Mouse (Mus musculus) urinary bladder, adult 2 months (tissue): ENCODE results near the gene Pdf. TPM values are rescaled to one million over a fixed set of nuclear protein-coding genes. Genes with fewer than 3 reads are reported as not detected.

Experiments
- DNase-seq: peaks from one replicate; pipeline ENCODE4 v3.0.0; 2022; ENCODE audit warnings: low spot score
- polyA plus RNA-seq: library from polyadenylated mRNA; depleted of rRNA; stranded (reverse); fragments of >200 nt; gene quantifications from 2 replicates; pipeline ENCODE4 v1.2.3, GENCODE M21; 2012; rRNA removed

The Pdf gene
- 28.6 and 29.1 TPM in 2 replicates for polyA plus RNA-seq

DNA sequence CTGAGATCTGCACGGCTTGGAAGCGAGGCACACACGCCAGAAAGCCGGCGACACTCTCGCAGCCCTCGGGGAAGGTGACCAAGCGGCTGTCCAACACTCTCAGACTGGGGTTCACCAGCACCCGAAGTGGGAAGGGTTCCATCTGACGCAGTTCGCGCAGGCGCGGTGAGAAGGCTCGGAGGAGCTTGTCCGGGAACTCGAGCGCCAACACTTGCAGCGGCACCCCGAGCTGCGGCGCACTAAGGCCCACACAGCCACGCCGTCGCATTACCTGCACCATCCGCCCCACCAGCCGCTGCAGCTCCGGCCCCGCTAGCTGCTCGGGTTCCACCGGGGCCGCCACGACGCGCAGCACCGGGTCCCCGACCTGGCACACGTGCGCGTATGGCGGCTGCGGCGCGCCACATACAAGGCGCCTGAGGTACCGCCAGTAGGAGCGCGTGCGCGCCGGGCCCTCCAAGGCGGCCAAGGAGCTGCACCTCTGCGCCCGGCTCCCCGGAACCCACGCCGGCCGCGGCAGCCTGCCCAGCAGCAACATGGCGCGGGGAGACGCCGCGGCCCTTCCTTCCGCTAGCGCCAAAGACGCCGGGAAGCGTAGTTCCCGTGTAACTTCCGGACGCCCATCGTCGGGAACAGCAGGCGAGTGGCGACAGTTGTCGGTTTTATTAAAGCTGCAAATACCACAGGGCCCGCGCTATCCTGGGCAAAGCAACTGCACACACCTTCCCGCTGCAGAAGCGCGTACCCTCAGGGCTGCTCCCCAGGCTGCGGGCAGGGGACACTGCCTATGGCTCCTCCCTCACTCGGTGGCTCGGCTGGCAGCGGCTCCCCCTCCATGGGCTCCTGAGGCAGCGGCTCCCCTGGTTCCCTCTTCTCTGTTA is at the start of gene Pdf:
Gene Pdf (minus strand): TSS at position 554 of the 881 bp plus-strand sequence.
- DNase-seq, result peak; percentile 71

- peak; percentile 86 for DNase-seq
Observed at GRCm38 (mm10) chr8:107096366-107097036, 48.1 kb upstream of the Pdf start, which contains the start of gene Terf2. Terf2 (minus strand) TSS chr8:107096547.

DNA sequence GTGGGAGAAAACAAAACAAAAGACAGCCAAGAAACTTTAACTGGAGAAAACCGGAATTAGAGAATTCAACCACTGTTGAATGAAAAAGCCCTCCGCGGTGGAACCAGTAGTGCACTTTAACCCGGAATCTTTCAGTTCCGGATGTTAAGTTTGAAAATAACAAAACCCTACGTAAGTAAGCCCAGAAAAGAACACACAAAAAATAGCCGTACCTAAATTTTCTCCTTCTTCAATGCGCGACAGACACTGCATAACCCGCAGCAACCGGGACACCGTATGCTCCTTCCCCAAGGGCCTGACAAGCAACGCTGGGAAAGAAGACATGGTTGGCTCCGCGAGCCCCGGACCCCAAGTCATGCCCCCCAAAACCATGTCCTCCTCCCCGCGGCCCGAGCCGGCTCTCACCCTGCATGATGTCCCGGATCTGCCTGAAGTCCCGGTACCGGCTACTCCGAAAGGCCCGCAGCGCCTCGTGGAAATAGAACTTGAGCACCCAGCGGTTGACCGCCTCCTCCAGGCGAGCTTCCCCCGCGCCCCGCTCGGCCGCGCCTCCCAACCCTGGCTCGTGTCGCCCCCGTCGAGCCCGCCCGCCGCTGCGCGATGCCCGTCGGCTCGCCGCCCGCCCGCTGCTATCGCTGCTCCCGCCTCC is 47.4 kb upstream of the Pdf start:
- DNase-seq, result no peak

DNA sequence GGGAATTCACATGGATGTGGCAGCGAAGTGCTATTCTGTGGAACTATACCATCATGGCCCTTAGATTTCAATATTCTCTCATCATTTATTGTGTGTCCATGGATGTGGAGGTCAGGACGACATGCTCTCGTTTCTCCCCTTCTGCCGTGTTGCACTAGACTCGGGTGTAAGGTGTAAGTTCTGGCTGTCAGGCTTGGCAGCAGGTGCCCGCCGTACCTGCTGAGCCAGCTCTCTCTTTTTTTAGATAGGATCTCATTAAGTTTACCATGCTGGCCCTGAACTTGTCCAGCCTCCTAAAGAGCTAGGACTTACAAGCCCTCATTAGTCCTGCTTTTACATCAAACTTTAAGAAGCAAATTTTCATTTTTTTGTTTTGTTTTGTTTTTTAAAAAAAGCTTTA is 42.1 kb upstream of the Pdf start:
- DNase-seq, result no peak

DNA sequence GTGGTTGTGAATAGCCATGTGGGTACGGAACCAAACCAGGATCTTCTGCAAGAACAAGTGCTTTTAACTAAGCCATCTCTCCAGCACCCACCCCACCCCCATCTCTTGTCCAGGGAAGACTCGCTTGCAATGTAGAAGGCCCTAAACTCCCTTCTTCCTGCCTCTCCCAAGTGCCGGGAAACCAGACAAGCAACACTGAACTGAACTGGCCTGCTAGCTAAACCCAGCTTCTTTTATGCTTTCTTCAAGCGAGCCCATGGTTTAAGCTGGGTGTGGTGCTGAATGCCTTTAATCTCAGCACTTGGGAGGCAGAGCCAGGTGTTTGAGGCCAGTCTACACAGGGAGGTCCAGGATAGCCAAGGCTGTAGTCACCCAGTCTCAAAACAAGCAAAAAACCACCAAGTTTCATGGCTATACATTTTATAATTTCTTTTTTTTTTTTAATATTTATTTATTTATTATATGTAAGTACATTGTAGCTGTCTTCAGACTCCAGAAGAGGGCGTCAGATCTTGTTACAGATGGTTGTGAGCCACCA is 40.2 kb upstream of the Pdf start:
- no peak for DNase-seq

- DNase-seq, result no peak
Observed at GRCm38 (mm10) chr8:107086018-107086417, 37.6 kb upstream of the Pdf start.

DNA sequence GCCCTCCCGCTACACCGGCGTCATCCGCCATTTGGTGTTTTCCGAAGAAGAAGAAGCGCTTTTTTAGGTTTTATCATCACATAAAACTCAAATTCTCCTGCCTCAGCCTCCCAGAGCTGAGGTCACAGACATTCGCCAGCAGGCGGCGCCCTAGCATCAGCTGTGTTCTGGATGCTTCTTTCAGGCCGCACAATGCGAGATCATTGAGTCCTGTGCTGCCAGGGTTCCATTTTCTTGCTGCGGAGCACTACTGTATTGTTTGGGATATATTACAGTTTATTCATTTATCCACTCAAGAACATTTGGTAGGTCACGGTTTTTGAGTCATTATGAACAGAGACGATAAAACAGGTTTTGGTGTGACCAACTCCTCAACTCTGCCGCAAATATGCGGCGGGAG is 36.9 kb upstream of the Pdf start:
- DNase-seq, result no peak

DNA sequence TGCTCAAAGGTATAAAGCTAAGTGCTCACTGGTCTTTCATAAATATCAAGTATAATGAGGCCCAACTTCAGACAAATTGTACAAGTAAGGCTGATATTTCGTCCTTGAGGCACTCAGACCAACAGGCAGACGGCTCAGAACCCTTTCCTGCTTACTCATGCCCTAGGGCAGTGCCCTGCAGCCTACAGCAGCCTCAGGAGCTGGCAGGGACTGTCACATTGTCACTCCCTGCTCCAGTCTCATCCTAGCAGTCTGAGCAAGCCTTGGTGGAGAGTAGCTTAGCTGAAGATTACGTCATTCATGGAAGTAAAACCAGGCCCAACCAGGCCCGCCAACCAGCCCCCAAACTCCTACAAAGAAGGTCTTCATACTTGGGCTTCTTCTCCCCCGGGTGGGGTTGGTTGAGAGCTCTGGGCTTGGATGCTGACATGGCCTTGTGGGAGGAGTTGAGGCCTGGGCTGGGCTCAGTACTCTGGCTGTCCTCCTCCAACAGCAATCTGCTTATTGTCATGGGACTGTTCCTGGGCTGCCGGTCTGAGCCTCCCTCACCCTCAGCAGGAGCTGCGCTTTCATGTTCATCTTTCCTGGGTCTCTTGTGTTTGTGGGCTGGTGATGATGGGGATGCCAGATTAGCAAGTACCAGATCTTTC is 27.9 kb upstream of the Pdf start:
- no peak for DNase-seq

DNA sequence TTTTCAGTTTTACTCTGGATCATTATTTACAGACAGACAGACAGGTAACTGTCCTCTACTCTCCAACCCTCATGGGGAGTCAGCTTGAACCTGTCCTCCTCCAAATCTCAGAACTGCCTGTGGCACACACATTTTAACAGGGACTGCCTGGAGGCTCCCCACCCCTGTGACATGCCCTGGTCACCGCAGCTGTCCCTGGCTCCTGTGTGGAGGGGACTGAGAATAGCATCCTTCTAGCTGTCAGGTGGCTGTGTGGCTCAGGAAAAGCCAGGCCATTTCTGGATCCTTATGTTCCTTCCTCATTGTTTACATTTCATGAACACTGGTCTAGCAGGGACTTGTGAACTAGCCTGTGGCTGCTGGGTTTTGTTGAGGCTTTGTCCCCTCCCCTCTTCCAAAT is 25.7 kb upstream of the Pdf start:
- DNase-seq, result no peak

DNA sequence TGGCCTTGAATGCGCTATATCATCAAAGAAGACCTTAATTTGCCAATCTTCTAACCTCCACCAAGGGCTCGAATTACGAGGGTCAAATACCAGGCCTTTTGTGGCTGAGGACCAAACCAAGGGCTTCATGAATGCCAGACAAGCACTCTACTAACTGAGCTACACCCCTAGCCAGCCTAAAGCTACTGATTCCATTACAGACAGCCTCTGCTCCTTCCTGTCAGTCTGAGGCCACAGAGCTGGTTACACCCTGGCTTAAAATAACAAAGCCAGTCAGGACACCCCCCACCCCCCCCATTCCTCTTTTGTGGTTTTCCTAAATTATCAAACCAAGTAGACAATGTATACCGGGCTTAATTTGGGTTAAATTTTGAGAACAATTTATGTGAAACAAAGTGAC is 25.3 kb upstream of the Pdf start:
- DNase-seq, result no peak

- no peak for DNase-seq
Observed at GRCm38 (mm10) chr8:107065511-107066496, 17.4 kb upstream of the Pdf start, which contains the start of gene Tmed6. Tmed6 (minus strand) TSS chr8:107065644.

DNA sequence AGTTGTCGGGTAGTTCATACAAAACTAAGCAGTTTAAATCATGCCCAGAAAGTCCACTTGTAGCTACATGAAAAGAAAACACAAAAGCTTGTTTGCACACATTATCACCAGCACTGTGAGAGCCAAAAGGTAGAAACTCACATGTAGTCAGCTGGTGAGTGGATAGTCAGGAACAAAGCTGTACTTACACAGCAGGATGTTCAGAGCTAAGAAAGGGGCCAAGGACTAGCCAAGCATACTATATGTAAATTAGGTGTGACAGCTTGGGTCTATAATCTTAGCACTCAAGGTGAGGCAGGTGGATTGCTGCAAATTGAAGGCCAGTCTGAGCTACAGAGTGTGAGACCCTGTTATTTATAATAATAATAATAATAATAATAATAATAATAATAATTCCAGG is 14.2 kb upstream of the Pdf start:
- no peak for DNase-seq

DNA sequence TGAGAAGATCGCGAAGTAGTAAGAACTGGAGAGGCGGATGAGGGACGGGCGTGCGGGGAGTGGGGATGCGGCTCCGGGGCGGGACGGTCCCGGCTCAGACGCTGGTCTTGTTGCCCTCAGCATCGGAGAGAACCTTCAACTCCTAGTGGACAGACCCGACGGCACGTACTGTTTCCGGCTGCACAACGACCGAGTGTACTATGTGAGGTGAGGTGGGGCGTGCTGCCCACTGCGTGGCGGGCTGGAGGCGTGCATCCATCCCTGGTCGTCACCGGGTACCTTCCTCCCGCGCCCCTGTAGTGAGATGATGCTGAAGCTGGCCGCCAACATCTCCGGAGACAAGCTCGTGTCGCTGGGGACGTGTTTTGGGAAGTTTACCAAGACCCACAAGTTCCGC is 8.6 kb upstream of the Pdf start:
- DNase-seq, result no peak

DNA sequence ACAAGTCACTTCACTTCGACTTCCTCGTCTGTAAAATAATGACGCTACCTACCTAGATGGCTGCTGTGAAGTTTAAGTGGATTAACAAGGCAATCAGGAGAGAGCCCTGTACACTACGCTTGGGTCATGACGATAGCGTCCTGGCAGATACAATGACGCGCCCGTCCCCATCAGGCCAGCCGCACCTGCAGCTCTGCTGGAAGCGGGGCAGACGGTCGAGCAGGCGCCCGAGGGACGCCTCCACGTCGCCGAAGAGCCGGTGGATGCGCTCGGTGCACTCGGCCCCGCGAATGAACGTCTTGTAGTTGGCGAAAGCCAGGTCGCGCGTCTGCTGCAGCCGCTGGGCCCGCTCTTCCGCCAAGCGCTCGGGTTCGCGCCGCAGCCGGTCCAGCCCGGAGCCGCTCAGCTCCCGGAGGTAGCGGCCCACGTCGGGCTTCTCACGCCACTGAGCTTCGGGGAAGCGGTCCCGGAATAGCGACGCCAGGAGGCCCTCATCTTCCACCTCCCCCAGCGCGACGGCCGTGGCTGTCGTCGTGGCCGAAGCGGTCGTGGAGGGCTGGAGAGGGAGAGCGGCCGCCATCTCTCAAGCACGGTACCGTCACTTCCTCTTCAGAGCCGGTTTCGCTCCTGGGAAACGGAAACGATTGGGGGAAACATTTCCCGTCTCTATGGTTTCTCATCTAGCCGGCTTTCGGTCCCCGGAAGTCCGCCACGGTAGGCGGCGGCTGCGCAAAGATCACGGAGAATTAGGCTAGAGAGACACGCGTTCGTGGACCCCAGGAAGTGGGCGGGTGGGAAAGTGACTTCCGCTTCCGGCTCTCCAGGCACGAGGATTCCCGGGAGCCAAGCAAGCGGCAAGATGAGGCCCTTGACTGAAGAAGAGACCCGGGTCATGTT is 7.9 kb upstream of the Pdf start, which contains the start of the genes Cog8 and Nip7:
Gene Cog8 (minus strand): TSS at position 614 of the 897 bp plus-strand sequence.
Gene Nip7 (plus strand): TSS at position 802 of the 897 bp plus-strand sequence.
- DNase-seq, result peak; percentile 79

DNA sequence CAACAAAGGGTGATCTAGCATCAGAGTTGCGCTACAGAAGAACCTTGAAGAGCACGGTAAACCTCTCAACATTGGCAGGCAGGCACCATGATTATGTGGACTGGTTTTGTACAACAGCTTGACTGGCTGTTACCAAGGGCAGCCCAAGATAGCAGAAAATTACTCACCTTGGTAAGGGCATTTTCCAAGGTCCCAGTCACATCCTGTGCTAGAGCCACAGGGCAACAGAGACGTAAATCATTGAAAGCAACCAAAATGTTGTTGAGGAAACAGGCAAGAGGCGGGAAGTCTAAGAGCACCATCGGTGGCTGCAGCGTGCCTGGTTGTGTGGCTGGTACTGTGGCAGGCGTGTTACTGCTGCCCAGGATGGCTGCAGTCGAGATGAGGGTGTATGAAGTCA is 3.6 kb upstream of the Pdf start:
- no peak for DNase-seq

GRCm38 (mm10) chr8:107049480-107049879 is 1.1 kb upstream of the Pdf start:
- DNase-seq, result no peak

GRCm38 (mm10) chr8:107046976-107047375 is 1.4 kb downstream of the Pdf start:
- DNase-seq, result no peak

- no peak for DNase-seq
Observed at GRCm38 (mm10) chr8:107045478-107045877, 2.9 kb downstream of the Pdf start.

DNA sequence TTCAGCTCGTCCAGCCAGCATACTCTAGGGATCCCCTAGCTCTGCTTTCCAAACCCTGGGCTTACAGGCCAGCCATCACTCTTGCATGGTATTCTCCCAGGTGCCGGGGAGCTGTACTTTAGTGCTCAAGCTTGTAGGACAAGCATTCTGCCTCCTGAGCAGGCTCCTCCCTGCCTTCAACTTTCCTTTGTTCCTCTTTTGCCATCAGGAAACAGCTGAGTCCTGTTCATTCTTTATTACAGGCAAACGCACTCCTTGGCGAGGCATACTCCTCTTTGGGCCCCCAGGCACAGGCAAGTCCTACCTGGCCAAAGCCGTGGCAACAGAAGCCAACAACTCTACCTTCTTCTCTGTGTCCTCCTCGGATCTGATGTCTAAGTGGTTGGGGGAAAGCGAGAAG is 7.8 kb downstream of the Pdf start:
- DNase-seq, result no peak
